Mouse (Mus musculus) ES-Bruce4 (cell line): ENCODE measurements around the gene Pglyrp1.

Experiments used
- CTCF ChIP-seq: IDR thresholded peaks from one replicate; pipeline ENCODE4 v1.8.1; 2011; ENCODE audit warnings: low read depth, low read length
- POLR2A ChIP-seq: IDR thresholded peaks from one replicate; pipeline ENCODE4 v1.8.1; 2011; ENCODE audit warnings: low read length; ENCODE audit not compliant: insufficient read depth

DNA sequence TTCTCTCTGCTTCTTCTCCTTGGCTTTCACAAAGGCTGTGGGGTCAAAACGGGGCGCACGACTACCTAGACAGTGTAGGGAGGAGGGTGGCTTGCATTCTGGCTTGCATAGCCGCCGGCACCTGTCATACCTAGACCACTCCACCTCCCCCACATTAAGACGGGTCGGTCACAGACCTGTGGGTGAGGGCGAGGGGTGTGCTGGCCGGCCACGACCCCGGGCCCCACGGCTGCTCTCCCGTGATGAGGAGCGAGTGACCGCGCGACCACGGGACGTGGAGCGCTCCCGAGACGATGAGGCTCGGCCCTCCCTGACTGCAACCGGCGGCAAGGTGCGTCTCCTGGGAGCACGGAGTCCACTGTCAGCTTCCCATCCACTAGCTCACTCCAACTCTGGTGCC, 21.9 kb downstream of the Pglyrp1 start:
- TF ChIP-seq CTCF (no peak), POLR2A (no peak)
